Mouse (Mus musculus) layer of hippocampus, adult 2 months (tissue): Measurements from ENCODE around the gene Borcs5. TPM values are rescaled to one million over a fixed set of nuclear protein-coding genes. Genes with fewer than 3 reads are reported as not detected.
"Not testable (repeated sequence)": the region's sequence is repeated elsewhere in the genome, so short reads cannot be mapped to it uniquely, and the experiment has no call there.

Experiments
- DNase-seq, 2 experiments: peaks; one replicate each; pipeline ENCODE4 v3.0.0; 2022; ENCODE audit warnings: low spot score in 2 of 2
- H3K27ac ChIP-seq: fragments of 200-600 bp; 2 replicates; pipeline ENCODE4 v1.8.1; 2022
- H3K4me3 ChIP-seq: fragments of 200-600 bp; 2 replicates; pipeline ENCODE4 v1.8.1; 2022; ENCODE audit warnings: mild to moderate bottlenecking
- CTCF ChIP-seq: fragments of 200-600 bp; conservative IDR thresholded peaks from 2 replicates; pipeline ENCODE4 v1.8.1; 2022; ENCODE audit warnings: antibody characterized with exemption, mild to moderate bottlenecking, moderate library complexity
- total RNA-seq, 2 experiments: library from RNA; stranded (reverse); gene quantifications; 2 replicates each; pipeline ENCODE4 v1.2.3; 2021

The Borcs5 gene
- total RNA-seq, 2 experiments from 2014 or later: 36.3 to 40.7 TPM

DNA sequence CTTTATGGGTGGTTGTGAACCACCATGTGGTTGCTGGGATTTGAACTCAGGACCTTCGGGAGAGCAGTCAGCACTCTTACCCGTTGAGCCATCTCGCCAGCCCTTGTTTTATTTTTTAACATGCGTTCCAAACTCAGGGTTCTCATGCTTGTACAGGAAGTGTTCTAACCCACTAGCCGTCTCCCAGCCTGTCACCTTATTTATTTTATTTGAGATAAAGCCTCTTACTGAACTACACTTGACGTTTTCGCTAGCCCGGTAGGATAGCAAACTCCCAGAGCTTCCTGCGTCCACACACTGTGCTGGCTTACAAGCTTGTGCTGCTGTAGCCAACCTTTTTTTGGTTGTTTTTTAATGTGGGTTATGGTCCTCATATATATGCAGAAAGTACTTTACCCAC lies 26.5 kb downstream of the Borcs5 start:
- peak; percentile 23; the same call in 1 of the 2 replicates for TF ChIP-seq CTCF
- no peak overlapping the region for H3K27ac ChIP-seq
- H3K4me3 ChIP-seq: no peak overlapping the region
- DNase-seq: no peak

DNA sequence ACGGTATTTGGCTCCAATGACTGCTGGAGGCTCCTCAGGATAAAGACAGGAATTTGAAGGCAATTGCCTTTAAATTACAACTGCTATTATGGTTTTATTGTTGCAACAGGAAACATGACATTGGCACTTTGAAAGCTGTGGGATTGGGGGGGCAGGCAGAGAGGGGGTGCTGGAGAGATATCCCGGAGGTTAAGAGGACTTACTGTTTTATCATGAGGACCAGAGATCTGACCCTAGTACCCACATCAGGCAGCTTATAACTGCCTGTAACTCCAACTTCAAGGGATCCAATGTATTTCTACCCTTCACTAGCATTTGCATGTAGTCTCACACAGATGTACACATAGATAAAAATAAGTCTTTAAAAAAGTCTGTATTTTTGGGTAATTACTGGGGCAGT lies 29.2 kb downstream of the Borcs5 start:
- Histone ChIP-seq H3K27ac (no peak overlapping the region), H3K4me3 (no peak overlapping the region)
- no peak for DNase-seq
- TF ChIP-seq CTCF: no peak

DNA sequence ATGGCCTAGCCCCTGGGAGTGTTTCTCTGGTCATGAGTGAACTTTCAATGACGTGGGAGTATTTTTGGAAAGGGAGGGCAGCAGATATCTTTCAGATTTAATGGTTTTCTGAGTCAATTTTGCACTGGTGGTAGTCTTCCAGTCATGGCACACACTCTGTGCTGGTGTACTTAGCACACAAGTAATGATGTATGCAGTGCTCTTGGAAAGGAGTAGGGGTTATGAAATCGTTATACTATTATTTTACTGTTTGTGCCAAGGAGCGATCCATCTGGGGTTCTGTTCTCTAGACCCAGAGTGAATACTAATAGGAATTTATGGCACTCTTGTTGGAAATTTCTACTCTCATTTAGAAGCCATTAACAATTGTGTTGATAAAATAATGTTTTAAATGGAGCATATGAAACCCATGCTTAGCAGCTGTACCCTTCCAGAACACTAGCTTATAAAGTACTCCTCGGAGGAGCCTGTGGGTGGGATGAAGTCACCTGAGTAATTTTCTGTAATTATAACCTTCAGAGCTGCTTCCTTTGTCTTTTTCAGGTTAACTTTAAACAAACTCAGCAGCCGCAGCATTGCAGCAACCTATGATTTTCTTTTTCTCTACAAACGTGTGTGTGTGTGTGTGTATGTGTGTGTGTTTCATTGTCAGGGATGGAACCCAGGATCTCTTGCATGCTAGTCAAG lies 30.0 kb downstream of the Borcs5 start:
- no peak for TF ChIP-seq CTCF
- Histone ChIP-seq H3K4me3 (no peak overlapping the region), H3K27ac (0 out of 2 replicates have a peak overlapping the region, but pooled peaks have one; percentile 19)
- DNase-seq: peak in 1 of 2 experiments; percentile 12

DNA sequence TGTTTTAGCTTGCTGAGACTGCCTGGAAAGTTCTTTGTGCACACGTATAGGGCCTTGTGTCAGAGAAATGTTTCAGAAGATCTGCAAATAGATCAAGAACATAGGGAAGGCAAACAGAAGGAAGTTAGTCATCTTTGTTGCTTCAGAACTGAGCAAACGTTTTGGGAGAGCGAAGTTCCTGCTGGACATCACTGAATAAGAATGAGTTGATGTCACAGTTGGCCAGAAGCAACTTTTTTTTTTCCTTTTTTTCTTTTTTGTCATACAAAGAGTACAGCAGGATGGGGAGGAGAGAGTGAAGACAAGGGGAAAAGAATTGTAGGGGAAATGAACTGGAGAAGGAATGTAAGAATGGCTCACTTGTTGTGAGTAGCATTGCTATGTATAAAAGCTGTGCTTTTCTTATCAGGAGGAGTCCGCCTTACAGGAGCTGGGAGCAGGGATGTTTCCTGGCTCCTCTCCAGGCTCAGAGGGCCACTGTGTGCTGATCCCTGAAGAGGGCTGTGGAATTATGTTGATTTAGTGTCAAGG lies 31.6 kb downstream of the Borcs5 start:
- DNase-seq: no peak
- H3K4me3 ChIP-seq: no peak overlapping the region
- no peak overlapping the region for H3K27ac ChIP-seq
- TF ChIP-seq CTCF: no peak

DNA sequence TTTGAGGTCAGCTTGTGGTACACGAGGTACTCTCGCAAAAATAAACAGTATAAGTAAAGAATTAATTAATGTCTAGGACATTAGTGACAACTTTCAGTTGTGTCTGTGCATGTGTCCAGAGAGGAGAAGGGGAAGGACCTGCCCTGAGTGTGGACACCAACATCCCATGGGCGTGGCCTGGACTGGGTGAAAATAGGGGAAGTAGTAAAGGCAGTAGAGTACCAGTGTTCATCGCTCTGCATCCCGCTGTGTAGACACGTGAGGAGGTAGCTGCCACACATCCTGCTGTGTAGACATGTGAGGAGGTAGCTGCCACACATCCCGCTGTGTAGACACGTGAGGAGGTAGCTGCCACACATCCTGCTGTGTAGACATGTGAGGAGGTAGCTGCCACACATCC lies 34.4 kb downstream of the Borcs5 start:
- not testable (repeated sequence) for H3K27ac ChIP-seq, H3K4me3 ChIP-seq, DNase-seq

DNA sequence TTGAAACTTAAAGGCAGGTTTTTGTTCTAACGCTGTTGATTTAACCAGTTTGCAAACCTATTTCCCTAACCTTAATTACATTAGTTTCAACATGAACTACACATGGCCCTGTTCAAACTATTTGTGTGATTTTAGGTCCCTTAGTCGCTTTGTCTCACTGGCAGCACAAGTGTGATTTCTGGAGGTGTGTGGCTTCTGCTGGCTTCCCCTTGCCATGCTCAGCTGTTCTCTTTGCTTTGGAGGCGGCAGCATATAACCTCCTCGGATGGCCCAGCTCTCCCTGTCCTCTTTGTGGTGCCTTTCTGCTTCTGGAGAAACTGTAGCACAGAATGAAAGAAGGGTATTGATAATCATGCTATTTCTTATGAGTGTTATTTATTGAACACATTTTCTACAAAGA lies 38.2 kb downstream of the Borcs5 start:
- no peak for TF ChIP-seq CTCF
- H3K27ac ChIP-seq: no peak overlapping the region; the same call in 1 of the 2 replicates
- DNase-seq: no peak
- H3K4me3 ChIP-seq: no peak overlapping the region

DNA sequence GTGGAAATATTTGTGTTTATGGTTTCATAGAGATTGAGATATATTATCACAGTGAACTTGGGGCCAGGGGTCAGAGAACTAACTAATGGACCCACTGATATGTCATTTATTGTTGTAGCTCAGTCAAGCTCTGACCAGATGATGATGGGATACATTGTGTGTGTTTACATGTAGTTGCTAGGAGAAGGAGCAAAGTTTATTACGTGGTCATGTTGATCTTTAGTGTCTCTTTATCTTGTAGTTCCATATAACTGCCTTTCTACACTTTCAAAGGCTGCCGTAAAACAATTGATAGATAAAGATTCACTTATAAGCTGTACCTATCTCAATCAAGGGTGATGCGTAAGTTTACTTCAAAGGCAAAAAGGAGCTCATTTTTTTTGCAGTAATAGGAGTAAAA lies 38.7 kb downstream of the Borcs5 start:
- TF ChIP-seq CTCF: no peak
- DNase-seq: no peak
- Histone ChIP-seq H3K27ac (no peak overlapping the region), H3K4me3 (no peak overlapping the region)

DNA sequence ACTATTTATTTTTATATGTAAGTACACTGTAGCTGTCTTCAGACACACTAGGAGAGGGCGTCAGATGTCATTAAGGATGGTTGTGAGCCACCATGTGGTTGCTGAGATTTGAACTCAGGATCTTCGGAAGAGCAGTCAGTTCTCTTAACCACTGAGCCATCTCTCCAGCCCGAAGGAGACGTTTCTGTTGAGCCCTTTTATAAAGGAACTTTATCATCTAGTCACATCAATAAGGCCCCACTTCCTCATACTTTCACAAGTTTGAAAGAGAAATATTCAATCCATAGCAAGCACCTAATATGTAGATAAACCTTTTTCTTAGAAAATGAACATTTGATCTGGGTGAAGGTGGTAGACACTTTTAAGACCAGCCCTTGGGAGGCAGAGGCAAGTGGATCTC lies 40.0 kb downstream of the Borcs5 start:
- DNase-seq: not testable (repeated sequence)

DNA sequence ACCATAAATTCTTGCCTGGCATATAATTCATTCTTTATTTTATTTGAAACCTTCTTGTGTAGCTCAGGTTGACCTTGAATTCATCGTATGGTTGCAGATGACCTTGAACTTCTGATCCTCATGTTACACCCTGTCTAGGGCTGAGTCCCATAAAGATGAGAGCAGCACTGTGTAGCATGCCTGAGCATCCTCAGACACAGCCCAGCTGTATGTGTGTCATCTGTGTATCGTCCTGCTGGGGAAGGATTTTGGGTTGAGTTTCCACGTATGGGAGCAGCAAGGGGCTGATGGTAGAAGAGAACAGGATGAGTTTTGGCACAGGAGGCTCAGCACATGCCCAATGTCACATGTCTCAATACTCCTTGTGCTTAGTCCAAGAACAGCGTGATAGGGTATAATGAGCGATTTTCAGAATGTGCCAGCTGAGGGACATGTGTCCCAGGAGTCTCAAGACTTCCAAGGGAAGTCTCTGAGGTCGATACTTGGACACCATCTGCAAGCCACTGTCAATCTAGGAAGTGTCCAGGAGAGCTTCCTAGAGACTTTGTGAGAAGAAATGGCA lies 45.1 kb downstream of the Borcs5 start:
- Histone ChIP-seq H3K4me3 (no peak overlapping the region), H3K27ac (no peak overlapping the region)
- DNase-seq: no peak
- no peak for TF ChIP-seq CTCF

More for the DNA sequence above, 40.0 kb downstream of the Borcs5 start:
- H3K27ac ChIP-seq, H3K4me3 ChIP-seq: not testable (repeated sequence)

DNA sequence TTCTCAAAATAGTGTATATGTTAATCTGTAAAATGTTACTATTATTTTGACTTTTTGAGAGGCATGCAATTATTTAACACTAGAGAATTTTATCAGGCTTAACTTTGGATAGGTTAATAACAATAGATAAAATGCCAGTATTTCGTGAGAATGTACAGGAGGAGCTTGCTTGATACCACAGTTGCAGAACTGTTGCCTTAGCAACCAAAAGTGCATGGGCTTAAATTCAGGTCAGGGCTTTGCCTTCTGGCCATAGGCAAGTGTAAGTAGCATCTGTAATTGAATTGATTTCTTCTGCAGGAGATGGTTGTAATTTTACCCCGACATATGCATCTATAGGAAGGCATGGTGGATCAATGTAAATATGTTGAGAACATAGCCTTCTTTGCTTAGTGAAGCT lies 45.7 kb downstream of the Borcs5 start:
- Histone ChIP-seq H3K4me3 (no peak overlapping the region), H3K27ac (no peak overlapping the region)
- no peak for TF ChIP-seq CTCF
- DNase-seq: no peak

DNA sequence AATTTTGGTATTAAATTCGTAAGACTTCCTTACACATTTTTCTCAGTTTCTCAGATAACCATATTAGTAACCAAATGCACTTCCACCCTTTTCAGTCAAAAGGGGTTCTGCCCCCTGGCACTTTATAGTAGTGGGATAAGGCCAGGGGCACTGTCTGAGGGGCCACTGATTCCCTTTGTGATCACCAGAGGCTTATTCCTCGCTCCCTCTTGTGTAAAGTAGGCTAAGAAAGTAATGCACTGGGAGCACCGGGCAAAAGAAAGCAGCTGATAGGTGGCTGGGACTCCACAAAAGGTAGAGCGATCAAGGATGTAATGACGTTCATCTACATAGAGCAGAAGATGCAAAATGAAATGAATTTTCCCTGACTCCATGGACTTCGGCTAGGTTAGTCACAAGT lies 46.2 kb downstream of the Borcs5 start:
- H3K27ac ChIP-seq: no peak overlapping the region
- H3K4me3 ChIP-seq: no peak overlapping the region
- DNase-seq: no peak
- no peak for TF ChIP-seq CTCF

DNA sequence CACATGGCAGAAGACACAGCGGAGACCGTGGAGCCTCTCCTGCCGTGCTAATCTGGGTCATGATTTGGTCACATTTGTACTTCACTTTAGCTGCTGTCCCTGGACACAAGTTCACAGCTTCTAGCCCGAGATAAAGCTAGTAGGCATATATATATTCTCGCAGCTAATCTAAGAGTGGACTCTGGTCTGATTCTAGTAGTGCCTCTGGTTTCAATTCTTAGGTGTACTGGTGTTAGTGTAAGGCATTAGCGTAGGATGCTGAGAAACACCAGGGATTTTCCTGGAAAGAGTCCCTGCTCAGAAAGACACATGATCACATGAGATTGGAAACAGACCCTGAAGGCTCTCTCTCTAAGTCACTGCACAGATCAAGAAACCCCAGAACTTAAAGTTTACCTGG lies 55.2 kb downstream of the Borcs5 start:
- no peak for DNase-seq
- no peak for TF ChIP-seq CTCF
- H3K4me3 ChIP-seq: no peak overlapping the region
- no peak overlapping the region for H3K27ac ChIP-seq

DNA sequence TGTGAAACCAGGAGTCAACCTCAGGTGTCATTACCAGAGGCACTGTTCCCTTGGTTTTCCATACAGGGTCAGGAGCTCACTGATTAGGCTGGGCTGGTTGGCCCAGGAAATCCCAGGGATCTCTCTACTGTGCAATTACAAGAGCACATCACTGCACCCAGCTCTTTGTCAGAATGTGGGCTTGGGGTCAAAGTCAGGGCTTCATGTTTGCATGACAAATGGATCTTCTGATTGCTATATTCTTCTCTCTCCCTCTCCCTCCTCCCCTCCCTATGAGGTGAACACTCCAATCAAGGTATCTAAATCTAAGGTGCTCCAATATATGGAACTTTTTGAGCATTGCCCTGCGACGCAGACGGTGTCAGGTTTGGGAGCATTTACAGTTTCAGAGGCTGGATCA lies 55.7 kb downstream of the Borcs5 start:
- TF ChIP-seq CTCF: no peak
- no peak for DNase-seq
- H3K4me3 ChIP-seq: no peak overlapping the region
- no peak overlapping the region for H3K27ac ChIP-seq

DNA sequence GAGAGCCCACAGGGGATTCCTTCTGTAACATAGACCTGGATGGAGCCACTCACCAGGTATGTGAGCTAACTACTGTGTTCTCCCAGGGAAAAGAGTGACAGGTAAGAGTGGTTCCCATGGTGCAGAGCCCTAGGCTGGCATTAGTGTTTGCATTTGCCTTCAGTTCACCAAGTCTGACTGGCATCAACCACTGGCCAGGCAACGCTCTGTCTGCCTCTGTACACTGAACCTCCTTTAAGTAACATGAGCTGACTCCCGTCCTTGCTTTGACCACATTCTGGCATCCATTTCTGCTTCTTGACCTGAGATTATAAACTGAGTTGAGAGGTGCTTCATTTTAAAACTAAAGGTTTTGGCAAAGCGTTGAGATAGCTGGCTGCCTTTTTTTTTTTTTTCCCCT lies 56.3 kb downstream of the Borcs5 start:
- no peak for DNase-seq
- Histone ChIP-seq H3K4me3 (no peak overlapping the region), H3K27ac (no peak overlapping the region)
- TF ChIP-seq CTCF: no peak

DNA sequence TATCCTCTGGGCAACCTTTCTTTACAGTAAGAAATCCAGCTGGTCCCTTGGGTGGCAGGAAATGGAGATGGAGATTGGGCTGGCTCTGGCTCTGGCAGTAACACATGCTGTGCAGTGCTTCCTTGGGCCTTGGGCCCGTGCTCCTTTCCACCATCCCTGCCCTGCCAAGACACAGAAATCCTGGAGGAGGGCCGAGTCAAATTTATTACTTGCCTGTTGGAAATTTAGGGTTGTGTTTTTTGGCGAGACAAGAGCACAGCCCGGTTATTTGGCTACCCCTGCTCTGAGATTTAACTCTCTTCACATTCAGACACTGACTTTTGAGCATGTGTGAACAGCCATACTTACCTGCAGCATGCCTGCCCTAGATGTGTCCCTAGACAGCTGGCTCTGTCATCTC lies 56.8 kb downstream of the Borcs5 start:
- no peak for DNase-seq
- H3K27ac ChIP-seq: no peak overlapping the region
- TF ChIP-seq CTCF: no peak
- H3K4me3 ChIP-seq: no peak overlapping the region
